9 mouse cellular contexts compared by ENCODE assay signal in the genomic region with DNA sequence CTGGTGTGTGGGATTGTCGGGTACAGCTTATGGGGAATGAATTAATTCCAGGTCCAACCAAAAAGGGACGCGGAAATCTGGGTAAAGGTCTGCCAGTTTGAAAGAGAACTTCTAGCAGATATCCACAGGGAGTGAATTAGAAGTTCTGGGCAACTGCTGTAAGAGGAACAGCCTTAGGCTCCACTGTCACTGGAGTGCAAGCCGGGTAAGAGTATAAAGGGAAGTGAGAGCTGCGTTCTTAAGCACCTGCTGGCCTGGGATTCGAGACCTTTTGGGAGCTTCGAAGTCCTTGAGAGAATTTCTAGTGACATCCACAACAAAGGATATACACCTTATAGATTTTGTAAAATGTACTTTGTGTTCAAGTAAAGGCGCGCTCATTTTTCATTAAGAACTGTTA. TPM values are rescaled to one million over a fixed set of nuclear protein-coding genes. Genes with fewer than 3 reads are reported as not detected.
A peak's percentile ranks its signal among the peaks of the same experiment; 100 is the strongest.
DNase-seq lines count a peak whose midpoint lies in the region; ATAC-seq lines count a peak whose summit lies in the region.
"Had no signal": no experiment of that assay in that cellular context is flagged by ENCODE, and none has a peak within 500 bp of the region (broad histone marks: within the 10 kb centered on the region; RNA-seq: fewer than 3 reads in every experiment).

No protein-coding gene starts in this region.

- H3K9me3 ChIP-seq in kidney, embryonic 16.5 days (ENCODE audit: low read length), result no peaks in the 10 kb centered on the region
- no peaks in the 10 kb centered on the region for H3K9me3 ChIP-seq in forebrain, embryonic 12.5 days
- no peaks in the 10 kb centered on the region for H3K9me3 ChIP-seq in limb, embryonic 12.5 days
- H3K9me3 ChIP-seq in neural tube, embryonic 15.5 days (replicated peaks), result no peaks in the 10 kb centered on the region

- no peak overlapping the region for H3K27ac ChIP-seq in kidney, embryonic 16.5 days (ENCODE audit: low read length)
- no peak overlapping the region for H3K27ac ChIP-seq in forebrain, embryonic 12.5 days
- H3K27ac ChIP-seq in limb, embryonic 12.5 days, result no peak overlapping the region
- no peak overlapping the region for H3K27ac ChIP-seq in neural tube, embryonic 15.5 days (replicated peaks)

- peak overlapping the region; percentile 90 for H3K4me2 ChIP-seq in kidney, embryonic 16.5 days (replicated peaks; ENCODE audit: low read depth, low read length)
- peak overlapping the region; percentile 92 for H3K4me2 ChIP-seq in forebrain, embryonic 12.5 days
- peak overlapping the region; percentile 70 for H3K4me2 ChIP-seq in limb, embryonic 12.5 days
- peak overlapping the region; percentile 94 for H3K4me2 ChIP-seq in neural tube, embryonic 15.5 days

- no peaks in the 10 kb centered on the region for H3K36me3 ChIP-seq in kidney, embryonic 16.5 days (ENCODE audit: insufficient read depth, low read length)
- H3K36me3 ChIP-seq in forebrain, embryonic 12.5 days (replicated peaks), result no peaks in the 10 kb centered on the region
- H3K36me3 ChIP-seq in limb, embryonic 12.5 days, result no peaks in the 10 kb centered on the region
- H3K36me3 ChIP-seq in neural tube, embryonic 15.5 days, result no peaks in the 10 kb centered on the region

- H3K4me1 ChIP-seq in kidney, embryonic 16.5 days (ENCODE audit: insufficient read depth, low read length), result peaks cover 5% of the 10 kb centered on the region; the same call in 1 of the 2 replicates
- peaks cover 14% of the 10 kb centered on the region for H3K4me1 ChIP-seq in forebrain, embryonic 12.5 days
- peaks cover 19% of the 10 kb centered on the region for H3K4me1 ChIP-seq in limb, embryonic 12.5 days (replicated peaks)
- peaks cover 8% of the 10 kb centered on the region for H3K4me1 ChIP-seq in neural tube, embryonic 15.5 days

- H3K27me3 ChIP-seq in kidney, embryonic 16.5 days (ENCODE audit: insufficient read depth, low read length), result peaks cover 4% of the 10 kb centered on the region; the same call in 1 of the 2 replicates
- peaks cover 21% of the 10 kb centered on the region for H3K27me3 ChIP-seq in forebrain, embryonic 12.5 days
- peaks cover 45% of the 10 kb centered on the region for H3K27me3 ChIP-seq in limb, embryonic 12.5 days
- H3K27me3 ChIP-seq in neural tube, embryonic 15.5 days (replicated peaks), result peaks cover 19% of the 10 kb centered on the region

- peak overlapping the region; percentile 64 for H3K9ac ChIP-seq in kidney, embryonic 16.5 days (replicated peaks; ENCODE audit: low read length)
- H3K9ac ChIP-seq in forebrain, embryonic 12.5 days, result peak overlapping the region; percentile 57
- peak overlapping the region; percentile 52 for H3K9ac ChIP-seq in limb, embryonic 12.5 days (replicated peaks)
- H3K9ac ChIP-seq in neural tube, embryonic 15.5 days (replicated peaks), result peak overlapping the region; percentile 52; the same call in 1 of the 2 replicates

- ATAC-seq in kidney, embryonic 16.5 days (ENCODE audit: low FRiP score, low TSS enrichment), result no peak
- no peak for ATAC-seq in forebrain, embryonic 12.5 days (ENCODE audit: low FRiP score)
- ATAC-seq in limb, embryonic 12.5 days (ENCODE audit: insufficient number of reproducible peaks, insufficient read depth, low FRiP score, low TSS enrichment, low read depth), result no peak
- ATAC-seq in neural tube, embryonic 15.5 days (ENCODE audit: low FRiP score), result no peak

- WGBS in kidney, embryonic 16.5 days, result 47% methylated on average over 9 of the region's 9 CpGs
- 33% methylated on average over 9 of the region's 9 CpGs for WGBS in forebrain, embryonic 12.5 days
- WGBS in limb, embryonic 12.5 days, result 44% methylated on average over 9 of the region's 9 CpGs
- 45% methylated on average over 9 of the region's 9 CpGs for WGBS in neural tube, embryonic 15.5 days

- H3K4me3 ChIP-seq in kidney, embryonic 16.5 days (ENCODE audit: low read length), result peak overlapping the region; percentile 57
- peak overlapping the region; percentile 49 for H3K4me3 ChIP-seq in forebrain, embryonic 12.5 days (replicated peaks)
- peak overlapping the region; percentile 52 for H3K4me3 ChIP-seq in limb, embryonic 12.5 days (replicated peaks)
- H3K4me3 ChIP-seq in neural tube, embryonic 15.5 days (replicated peaks), result peak overlapping the region; percentile 53

- no peak for DNase-seq in kidney, postnatal 36 days
- no peak for DNase-seq in ovary, postnatal 10 days (ENCODE audit: low spot score)
- no peak for DNase-seq in layer of hippocampus, postnatal 14 days (ENCODE audit: low spot score in 2 of 2)
- DNase-seq in kidney, adult 8-10 months, result no peak
- DNase-seq: cerebellum, adult 9-10 months had no signal

RNA-seq across cellular contexts. Expression of a gene that starts 0.3 kb away (rescaled TPM):
- polyA plus RNA-seq in kidney, embryonic 16.5 days (2015; fragmentation: Nextera tagmentation; extraction: Ambion mirVana), result 3.6 and 4.4 TPM in 2 replicates
- 0.56 and 0.65 TPM in 2 replicates for polyA plus RNA-seq in forebrain, embryonic 12.5 days (2016; fragmentation: Nextera tagmentation; extraction: Ambion mirVana)
- polyA plus RNA-seq in limb, embryonic 12.5 days (2016; fragmentation: Nextera tagmentation; extraction: Ambion mirVana), result 3.2 and 3.3 TPM in 2 replicates
- 1.7 and 1.8 TPM in 2 replicates for polyA plus RNA-seq in neural tube, embryonic 15.5 days (2015; fragmentation: Nextera tagmentation; extraction: Ambion mirVana)
- total RNA-seq in layer of hippocampus, postnatal 14 days (2021), result under 1 TPM; 0.37 to 0.45 TPM
